Mouse (Mus musculus) lung, adult 2 months (tissue): ENCODE data around the gene Emc10. TPM values are rescaled to one million over a fixed set of nuclear protein-coding genes. Genes with fewer than 3 reads are reported as not detected.
A peak's percentile ranks its signal among the peaks of the same experiment; 100 is the strongest.

Experiments used
- DNase-seq: peaks from one replicate; pipeline ENCODE4 v3.0.0; 2022
- H3K4me1 ChIP-seq: fragments of 200-500 bp; 2 replicates; pipeline ENCODE4 v1.6.1; 2011; ENCODE audit warnings: low read length; ENCODE audit not compliant: control insufficient read depth, insufficient read depth
- H3K4me3 ChIP-seq: fragments of 200-500 bp; replicated peaks from 2 replicates; pipeline ENCODE3; 2011; ENCODE audit warnings: low read depth, mild to moderate bottlenecking, control low read depth, low read length; ENCODE audit errors: extremely low read depth
- CTCF ChIP-seq: fragments of 200-500 bp; IDR thresholded peaks from 2 replicates; pipeline ENCODE4 v1.5.1; 2011; ENCODE audit warnings: mild to moderate bottlenecking, low read length, control low read depth; ENCODE audit not compliant: insufficient read depth
- POLR2A ChIP-seq: fragments of 200-500 bp; IDR thresholded peaks from 2 replicates; pipeline ENCODE4 v1.6.1; 2011; ENCODE audit warnings: low read depth, mild to moderate bottlenecking, control low read depth, low read length, borderline replicate concordance; ENCODE audit errors: extremely low read depth
- WGBS: fragments of 180-500 bp; shearing (Covaris S2); methylation state at CpG from one replicate; pipeline ENCODE4 v1.1.7; 2018; 5-methylcytosine and 5-hydroxymethylcytosine counted together
- polyA plus RNA-seq: library from polyadenylated mRNA; depleted of rRNA; stranded (reverse); fragments of >200 nt; gene quantifications from 2 replicates; pipeline ENCODE4 v1.2.3, GENCODE M21; 2012; rRNA removed

Gene Emc10
- polyA plus RNA-seq, result 250 and 268 TPM in 2 replicates

GRCm38 (mm10) chr7:44495992-44496770, at the start of gene Emc10, which contains the start of gene Fam71e1:
Gene Emc10, minus strand, starts transcription at chr7:44496529.
Gene Fam71e1, plus strand, starts transcription at chr7:44496581.
- Histone ChIP-seq H3K4me1 (no peaks in the 10 kb centered on the region), H3K4me3 (peak within 1 kb of the TSS; percentile 66)
- DNase-seq, result peak; percentile 96
- TF ChIP-seq CTCF (no peak), POLR2A (peak; percentile 63; the same call in 1 of the 2 replicates)
- WGBS, result 1% methylated on average over 53 of the region's 58 CpGs

- WGBS, result 73% methylated on average over 12 of the region's 12 CpGs
- DNase-seq, result no peak
- Histone ChIP-seq H3K4me3 (no peak overlapping the region), H3K4me1 (no peaks in the 10 kb centered on the region; the same call in 1 of the 2 replicates)
- TF ChIP-seq CTCF (no peak), POLR2A (no peak)
Measured at GRCm38 (mm10) chr7:44543071-44543470, 46.7 kb upstream of the Emc10 start.

DNA sequence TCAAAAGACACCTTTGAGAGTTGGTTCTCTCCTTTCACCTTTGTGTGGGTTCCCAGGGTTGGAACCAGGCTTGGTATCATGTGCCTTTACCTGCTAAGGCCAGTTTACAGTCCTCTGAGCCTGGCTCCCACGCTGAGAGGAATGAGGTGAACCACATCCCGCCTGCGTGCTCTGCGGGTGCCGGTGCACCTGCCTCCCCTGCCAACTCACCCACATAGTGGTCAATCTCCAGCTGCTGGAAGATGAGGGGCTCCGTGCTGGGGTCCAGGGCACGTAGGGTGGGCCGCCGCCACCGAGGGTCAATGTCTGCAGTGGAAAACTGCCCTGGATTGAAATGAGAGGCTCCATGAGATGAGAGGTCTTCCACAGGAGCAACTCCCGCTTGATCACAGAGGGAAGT, 46.2 kb upstream of the Emc10 start:
- H3K4me3 ChIP-seq, result no peak overlapping the region
- WGBS, result 94% methylated on average over 11 of the region's 11 CpGs
- no peak for DNase-seq
- H3K4me1 ChIP-seq, result no peaks in the 10 kb centered on the region
- TF ChIP-seq POLR2A, result no peak
- TF ChIP-seq CTCF, result no peak

DNA sequence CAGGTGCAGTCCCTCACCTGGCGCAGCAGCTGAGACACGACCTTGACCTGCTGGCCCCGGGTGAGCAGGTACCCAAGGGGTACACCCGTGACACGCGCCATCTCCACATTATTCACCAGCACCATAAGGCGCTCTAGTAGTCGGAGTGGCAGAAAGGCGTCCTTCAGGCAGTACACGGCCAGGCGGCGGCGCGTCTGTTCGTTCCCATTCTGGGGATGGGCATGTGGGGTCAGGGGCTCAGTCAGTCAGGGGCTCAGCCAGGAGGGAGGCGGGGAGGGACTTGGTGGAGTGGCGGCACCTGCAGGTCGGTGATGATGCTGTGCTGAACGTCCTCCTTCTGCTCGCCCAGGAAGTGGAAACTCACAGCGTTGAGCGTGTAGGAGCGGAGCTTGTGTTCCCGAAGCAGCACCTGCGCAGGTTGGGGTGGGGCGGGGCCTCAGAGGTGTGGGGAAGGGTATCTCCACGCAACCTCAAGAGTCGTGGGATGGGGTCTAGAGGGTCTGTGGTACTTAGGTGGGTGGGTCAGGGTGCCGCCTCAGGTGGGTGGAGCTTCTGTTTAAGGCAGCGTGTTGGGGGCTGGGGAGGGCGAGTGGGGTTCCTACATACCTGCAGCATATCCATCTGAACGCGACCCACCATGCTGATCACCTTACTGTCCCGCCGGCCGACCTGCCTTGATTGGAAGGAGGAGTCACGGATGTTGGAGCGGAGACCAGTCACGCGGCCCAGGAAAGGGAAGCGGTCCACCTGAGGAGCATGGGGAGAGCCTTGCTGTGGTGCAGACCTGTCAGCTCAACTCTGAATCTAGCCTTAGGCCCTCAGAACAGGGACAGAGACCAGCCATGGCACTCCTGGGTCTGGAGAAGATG, 42.7 kb upstream of the Emc10 start:
- TF ChIP-seq CTCF, result no peak
- TF ChIP-seq POLR2A, result no peak
- no peak overlapping the region for H3K4me3 ChIP-seq
- H3K4me1 ChIP-seq, result no peaks in the 10 kb centered on the region; the same call in 1 of the 2 replicates
- DNase-seq, result no peak
- WGBS, result 91% methylated on average over 41 of the region's 41 CpGs

DNA sequence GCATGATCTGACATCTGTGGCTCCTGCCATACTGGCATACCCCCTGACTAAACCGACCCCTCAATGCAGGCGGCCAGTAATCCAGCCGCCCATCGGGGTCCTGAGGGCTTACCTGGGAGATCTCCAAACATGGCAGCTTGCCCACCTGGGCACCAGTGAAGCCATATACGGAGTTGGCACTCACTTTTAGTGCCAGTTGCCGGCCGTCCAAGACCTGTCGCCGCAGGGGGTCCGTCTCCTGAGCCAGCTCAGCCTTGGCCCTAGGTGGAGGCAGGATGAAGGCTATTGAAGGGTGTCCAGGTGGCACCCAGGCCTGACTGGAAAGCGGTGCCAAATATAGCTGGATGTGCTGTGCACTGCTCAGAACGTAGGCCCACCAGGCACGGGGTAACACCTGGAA, 41.2 kb upstream of the Emc10 start:
- Histone ChIP-seq H3K4me3 (no peak overlapping the region), H3K4me1 (no peaks in the 10 kb centered on the region; the same call in 1 of the 2 replicates)
- 94% methylated on average over 13 of the region's 13 CpGs for WGBS
- DNase-seq, result no peak
- no peak for TF ChIP-seq POLR2A
- TF ChIP-seq CTCF, result no peak

GRCm38 (mm10) chr7:44537009-44537408, 40.7 kb upstream of the Emc10 start:
- no peak for DNase-seq
- TF ChIP-seq CTCF (no peak), POLR2A (no peak)
- H3K4me3 ChIP-seq, result no peak overlapping the region
- H3K4me1 ChIP-seq, result no peaks in the 10 kb centered on the region; the same call in 1 of the 2 replicates
- 73% methylated on average over 7 of the region's 7 CpGs for WGBS

DNA sequence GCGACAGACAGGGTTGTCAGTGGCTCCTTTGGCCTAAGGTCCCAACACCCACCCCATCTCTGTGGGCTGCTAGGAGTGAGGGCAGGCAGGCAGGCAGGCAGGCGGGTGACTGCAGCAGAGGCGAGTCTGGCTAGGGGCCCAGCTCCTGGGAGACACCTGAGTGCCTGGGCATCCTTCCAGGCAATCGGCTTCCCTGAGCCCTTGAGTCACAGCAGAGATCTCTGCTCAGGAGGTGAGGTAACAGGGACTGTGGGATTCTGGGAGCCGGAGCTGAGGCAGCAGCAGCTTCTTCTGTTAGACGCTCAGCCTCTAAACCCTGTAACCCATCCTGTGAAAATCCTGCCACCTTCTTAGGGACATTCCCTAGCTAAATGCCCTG, 40.2 kb upstream of the Emc10 start:
- WGBS, result 71% methylated on average over 6 of the region's 6 CpGs
- TF ChIP-seq CTCF (no peak), POLR2A (no peak)
- Histone ChIP-seq H3K4me1 (no peaks in the 10 kb centered on the region; the same call in 1 of the 2 replicates), H3K4me3 (no peak overlapping the region)
- peak; percentile 63 for DNase-seq

- no peak for DNase-seq
- WGBS, result 93% methylated on average over 27 of the region's 27 CpGs
- Histone ChIP-seq H3K4me3 (no peak overlapping the region), H3K4me1 (no peaks in the 10 kb centered on the region; the same call in 1 of the 2 replicates)
- TF ChIP-seq POLR2A (no peak), CTCF (no peak)
Measured at GRCm38 (mm10) chr7:44535657-44536589, 39.6 kb upstream of the Emc10 start.
